Mouse (Mus musculus) CH12.LX (cell line): ENCODE results near the gene Mrps12. TPM values are rescaled to one million over a fixed set of nuclear protein-coding genes. Genes with fewer than 3 reads are reported as not detected.

ENCODE experiments used
- DNase-seq: peaks from one replicate; pipeline ENCODE4 v3.0.0-alpha.2; 2013; ENCODE audit errors: extremely low read depth
- H3K27ac ChIP-seq: 2 replicates; pipeline ENCODE4 v1.5.1; 2012; ENCODE audit warnings: low read depth, mild to moderate bottlenecking, control low read depth, moderate library complexity; ENCODE audit not compliant: insufficient read depth
- H3K27me3 ChIP-seq: replicated peaks from 2 replicates; pipeline ENCODE3; 2012; ENCODE audit warnings: inconsistent platforms
- H3K36me3 ChIP-seq, 2 experiments: replicated peaks in 1 of 2; 2 replicates each; pipeline versions ENCODE3 to v1.6.1; 2012; ENCODE audit warnings: inconsistent platforms in 1 of 2, low read length in 1 of 2, mild to moderate bottlenecking in 1 of 2, mixed read lengths in 1 of 2, moderate library complexity in 1 of 2; ENCODE audit not compliant: control insufficient read depth in 1 of 2, insufficient read depth in 1 of 2
- H3K4me1 ChIP-seq, 2 experiments: 2 replicates each; pipeline ENCODE4 v1.6.1; 2012; ENCODE audit warnings: inconsistent platforms in 1 of 2, moderate library complexity in 1 of 2; ENCODE audit not compliant: insufficient read depth in 2 of 2, control insufficient read depth in 1 of 2
- H3K4me2 ChIP-seq: 2 replicates; pipeline ENCODE4 v1.6.1; 2012; ENCODE audit warnings: low read depth, mild to moderate bottlenecking, control low read depth; ENCODE audit not compliant: poor library complexity, insufficient read depth, severe bottlenecking
- H3K4me3 ChIP-seq, 3 experiments: fragments of 150-350 bp in 1 of 3; sonication (generic) in 1 of 3; replicated peaks in 1 of 3; 2 replicates each; pipeline versions ENCODE3 to v1.5.1; 2011 to 2012; ENCODE audit warnings: low read depth in 2 of 3, low read length in 2 of 3, mild to moderate bottlenecking in 2 of 3, moderate library complexity in 2 of 3, control low read depth in 1 of 3, improper control_type of control experiment in 1 of 3, inconsistent platforms in 1 of 3, mixed read lengths in 1 of 3; ENCODE audit not compliant: poor library complexity in 1 of 3
- H3K79me2 ChIP-seq: replicated peaks from 2 replicates; pipeline ENCODE4 v1.6.1; 2012; ENCODE audit warnings: mild to moderate bottlenecking, moderate library complexity; ENCODE audit not compliant: control insufficient read depth, poor library complexity, insufficient read depth, severe bottlenecking; ENCODE audit errors: extremely low read depth
- H3K9ac ChIP-seq: 2 replicates; pipeline ENCODE4 v1.6.1; 2012; ENCODE audit warnings: low read depth, mild to moderate bottlenecking, control low read depth, moderate library complexity; ENCODE audit not compliant: insufficient read depth
- H3K9me3 ChIP-seq: replicated peaks from 2 replicates; pipeline ENCODE3; 2012; ENCODE audit warnings: low read length, inconsistent platforms, mixed read lengths
- CHD1 ChIP-seq: IDR thresholded peaks from 2 replicates; pipeline ENCODE4 v1.6.1; 2012; ENCODE audit warnings: low read depth, low read length, improper control_type of control experiment, inconsistent platforms
- HCFC1 ChIP-seq: IDR thresholded peaks from 2 replicates; pipeline ENCODE4 v1.6.1; 2012; ENCODE audit warnings: low read depth, mild to moderate bottlenecking, inconsistent platforms, low read length, improper control_type of control experiment
- IRF4 ChIP-seq: IDR thresholded peaks from 2 replicates; pipeline ENCODE4 v1.6.1; 2014; ENCODE audit warnings: low read depth, mild to moderate bottlenecking, inconsistent platforms, low read length, improper control_type of control experiment
- KAT2A ChIP-seq: IDR thresholded peaks from 2 replicates; pipeline ENCODE4 v1.6.1; 2012; ENCODE audit warnings: low read length, improper control_type of control experiment, inconsistent platforms; ENCODE audit not compliant: insufficient replicate concordance
- MEF2A ChIP-seq: IDR thresholded peaks from 2 replicates; pipeline ENCODE4 v1.6.1; 2014; ENCODE audit warnings: low read depth, mild to moderate bottlenecking, inconsistent platforms, low read length, improper control_type of control experiment, borderline replicate concordance
- MYC ChIP-seq: IDR thresholded peaks from 2 replicates; pipeline ENCODE4 v1.6.1; 2011; ENCODE audit warnings: low read depth, mild to moderate bottlenecking, improper control_type of control experiment, low read length
- POLR2A ChIP-seq: IDR thresholded peaks from 2 replicates; pipeline ENCODE4 v1.6.1; 2011; ENCODE audit warnings: low read depth, mild to moderate bottlenecking, improper control_type of control experiment, low read length
- TCF12 ChIP-seq: IDR thresholded peaks from 2 replicates; pipeline ENCODE4 v1.6.1; 2014; ENCODE audit warnings: low read depth, mild to moderate bottlenecking, inconsistent platforms, low read length, improper control_type of control experiment
- USF1 ChIP-seq: IDR thresholded peaks from 2 replicates; pipeline ENCODE4 v1.6.1; 2014; ENCODE audit warnings: low read depth, mild to moderate bottlenecking, inconsistent platforms, low read length, improper control_type of control experiment
- ZC3H11A ChIP-seq: IDR thresholded peaks from 2 replicates; pipeline ENCODE4 v1.6.1; 2012; ENCODE audit warnings: low read depth, mild to moderate bottlenecking, inconsistent platforms, low read length, improper control_type of control experiment
- ZNF384 ChIP-seq: IDR thresholded peaks from 2 replicates; pipeline ENCODE4 v1.6.1; 2012; ENCODE audit warnings: low read depth, low read length, improper control_type of control experiment, inconsistent platforms
- dilution Hi-C: fragments of 300-500 bp; cut with MboI; formaldehyde crosslinking; loops from 2 replicates; pipeline ENCODE4 v1.14.3; 2020; ENCODE audit warnings: low sequenced_read_pairs; ENCODE audit not compliant: extremely low pct_unique_long_range_greater_than_20kb, extremely low pct_ligation_motif_present
- in situ Hi-C: fragments of 300-500 bp; cut with MboI; formaldehyde crosslinking; loops from 3 replicates; pipeline ENCODE4 v1.14.3; 2019; ENCODE audit warnings: low sequenced_read_pairs, low pct_ligation_motif_present, low pct_unique_long_range_greater_than_20kb, mixed read lengths
- polyA plus RNA-seq: library from polyadenylated mRNA; unstranded; fragments of >175 nt; gene quantifications from 2 replicates; pipeline ENCODE4 v1.2.1, GENCODE M21; 2012; ENCODE audit warnings: low read depth; ENCODE audit not compliant: insufficient read length
- total RNA-seq, 2 experiments: library from RNA; depleted of rRNA; stranded (reverse); fragments of 300-350 nt in 1 of 2; fragments of >200 nt in 1 of 2; gene quantifications; 2 replicates each; pipeline ENCODE4 v1.2.3; 2012 to 2014

The Mrps12 gene
- total and polyA plus RNA-seq, 3 experiments: 66.0 to 112 (median 91.6) TPM

DNA sequence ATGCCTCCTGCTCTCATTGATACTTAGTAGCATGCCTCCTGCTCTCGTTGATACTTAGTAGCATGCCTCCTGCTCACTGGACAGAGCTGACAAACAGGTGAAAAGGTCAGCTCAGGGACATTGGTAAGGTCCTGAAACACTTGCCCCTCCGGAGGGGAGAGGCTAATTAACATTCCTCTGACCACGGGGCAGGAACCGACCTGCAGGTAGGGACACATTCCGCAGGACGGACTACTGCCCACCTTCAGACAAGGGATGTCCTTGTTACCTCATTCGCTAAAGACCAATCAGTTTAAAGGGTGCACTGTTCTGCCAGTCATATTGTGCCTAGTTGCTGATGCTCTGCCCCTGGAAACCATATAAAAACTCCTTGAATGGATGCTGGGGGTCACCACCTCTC is 50.5 kb downstream of the Mrps12 start:
- Histone ChIP-seq H3K4me1 (no peaks in the 10 kb centered on the region; a peak in 1 of 4 replicates), H3K27ac (no peak overlapping the region), H3K36me3 (no peaks in the 10 kb centered on the region), H3K9ac (no peak overlapping the region), H3K27me3 (peaks cover 2% of the 10 kb centered on the region), H3K4me2 (no peak overlapping the region), H3K79me2 (no peaks in the 10 kb centered on the region), H3K9me3 (peaks cover 13% of the 10 kb centered on the region), H3K4me3 (no peak overlapping the region)
- in situ Hi-C loops (no loop called here), dilution Hi-C loops (no loop called here)
- no peak for DNase-seq
- no peak for TF ChIP-seq MYC
- no peak for TF ChIP-seq POLR2A
- TF ChIP-seq ZC3H11A: no peak
- no peak for TF ChIP-seq HCFC1
- TF ChIP-seq MEF2A: no peak
- TF ChIP-seq USF1: no peak
- TF ChIP-seq ZNF384: no peak
- TF ChIP-seq TCF12: no peak
- TF ChIP-seq IRF4: no peak
- no peak for TF ChIP-seq CHD1
- no peak for TF ChIP-seq KAT2A

Other genes with a start within 250 kb of the Mrps12 start
Only the 20 nearest of the 22 such genes appear.
- gene Ifnl2, start 231.4 kb downstream of the Mrps12 start, total RNA-seq (2012; rRNA removed): not detected in 2 replicates
- not detected in 2 replicates for gene Ifnl2, start 231.4 kb downstream of the Mrps12 start, total RNA-seq (2014; rRNA removed)
- not detected in 2 replicates for gene Ifnl2, start 231.4 kb downstream of the Mrps12 start, polyA plus RNA-seq
- not detected in 2 replicates for gene Ifnl3, start 219.0 kb downstream of the Mrps12 start, total RNA-seq (2012; rRNA removed)
- not detected in 2 replicates for gene Ifnl3, start 219.0 kb downstream of the Mrps12 start, total RNA-seq (2014; rRNA removed)
- not detected in 2 replicates for gene Ifnl3, start 219.0 kb downstream of the Mrps12 start, polyA plus RNA-seq
- gene Sycn, start 200.9 kb downstream of the Mrps12 start, total RNA-seq (2012; rRNA removed): not detected in 2 replicates
- gene Sycn, start 200.9 kb downstream of the Mrps12 start, total RNA-seq (2014; rRNA removed): not detected in 2 replicates
- gene Sycn, start 200.9 kb downstream of the Mrps12 start, polyA plus RNA-seq: not detected in 2 replicates
- gene Nccrp1, start 194.6 kb downstream of the Mrps12 start, total RNA-seq (2012; rRNA removed): not detected in 2 replicates
- not detected in 2 replicates for gene Nccrp1, start 194.6 kb downstream of the Mrps12 start, total RNA-seq (2014; rRNA removed)
- not detected in 2 replicates for gene Nccrp1, start 194.6 kb downstream of the Mrps12 start, polyA plus RNA-seq
- 7.7 and 10.0 TPM in 2 replicates for gene Samd4b, start 143.7 kb downstream of the Mrps12 start, total RNA-seq (2012; rRNA removed)
- gene Samd4b, start 143.7 kb downstream of the Mrps12 start, total RNA-seq (2014; rRNA removed): 2.7 and 3.7 TPM in 2 replicates
- gene Samd4b, start 143.7 kb downstream of the Mrps12 start, polyA plus RNA-seq: 18.0 and 24.6 TPM in 2 replicates
- gene Pak4, start 143.6 kb downstream of the Mrps12 start, total RNA-seq (2012; rRNA removed): 8.3 and 10.7 TPM in 2 replicates
- gene Pak4, start 143.6 kb downstream of the Mrps12 start, total RNA-seq (2014; rRNA removed): 6.7 and 7.5 TPM in 2 replicates
- 10.5 and 11.2 TPM in 2 replicates for gene Pak4, start 143.6 kb downstream of the Mrps12 start, polyA plus RNA-seq
- gene Acp7, start 110.5 kb downstream of the Mrps12 start, total RNA-seq (2012; rRNA removed): not detected in 2 replicates
- gene Acp7, start 110.5 kb downstream of the Mrps12 start, total RNA-seq (2014; rRNA removed): not detected in 2 replicates
- not detected in 2 replicates for gene Acp7, start 110.5 kb downstream of the Mrps12 start, polyA plus RNA-seq
- not detected in 2 replicates for gene Fbxo27, start 49.0 kb downstream of the Mrps12 start, total RNA-seq (2012; rRNA removed)
- gene Fbxo27, start 49.0 kb downstream of the Mrps12 start, total RNA-seq (2014; rRNA removed): not detected in 2 replicates
- not detected in 2 replicates for gene Fbxo27, start 49.0 kb downstream of the Mrps12 start, polyA plus RNA-seq
- 0.13 and 0.25 TPM in 2 replicates for gene Fbxo17, start 25.0 kb downstream of the Mrps12 start, total RNA-seq (2012; rRNA removed)
- gene Fbxo17, start 25.0 kb downstream of the Mrps12 start, total RNA-seq (2014; rRNA removed): not detected in 2 replicates
- 0.26 and 0.37 TPM in 2 replicates for gene Fbxo17, start 25.0 kb downstream of the Mrps12 start, polyA plus RNA-seq
- 16.7 and 17.1 TPM in 2 replicates for gene Sars2, start 172 bp upstream of the Mrps12 start, total RNA-seq (2012; rRNA removed)
- gene Sars2, start 172 bp upstream of the Mrps12 start, total RNA-seq (2014; rRNA removed): 10.5 and 11.7 TPM in 2 replicates
- gene Sars2, start 172 bp upstream of the Mrps12 start, polyA plus RNA-seq: 24.7 and 24.9 TPM in 2 replicates
- 0.17 TPM in 1 of 2 replicates, not detected in the other for gene Ccer2, start 14.4 kb upstream of the Mrps12 start, total RNA-seq (2012; rRNA removed)
- gene Ccer2, start 14.4 kb upstream of the Mrps12 start, total RNA-seq (2014; rRNA removed): not detected in 2 replicates
- gene Ccer2, start 14.4 kb upstream of the Mrps12 start, polyA plus RNA-seq: not detected in 2 replicates
- gene Sirt2, start 24.9 kb upstream of the Mrps12 start, total RNA-seq (2012; rRNA removed): 66.2 and 68.3 TPM in 2 replicates
- 36.0 and 40.9 TPM in 2 replicates for gene Sirt2, start 24.9 kb upstream of the Mrps12 start, total RNA-seq (2014; rRNA removed)
- gene Sirt2, start 24.9 kb upstream of the Mrps12 start, polyA plus RNA-seq: 124 and 128 TPM in 2 replicates
- 59.3 and 62.8 TPM in 2 replicates for gene Nfkbib, start 25.7 kb upstream of the Mrps12 start, total RNA-seq (2012; rRNA removed)
- gene Nfkbib, start 25.7 kb upstream of the Mrps12 start, total RNA-seq (2014; rRNA removed): 24.6 and 30.5 TPM in 2 replicates
- 97.5 and 101 TPM in 2 replicates for gene Nfkbib, start 25.7 kb upstream of the Mrps12 start, polyA plus RNA-seq
- gene Rinl, start 47.1 kb upstream of the Mrps12 start, total RNA-seq (2012; rRNA removed): 60.9 and 65.5 TPM in 2 replicates
- gene Rinl, start 47.1 kb upstream of the Mrps12 start, total RNA-seq (2014; rRNA removed): 41.5 and 46.1 TPM in 2 replicates
- 60.6 and 61.8 TPM in 2 replicates for gene Rinl, start 47.1 kb upstream of the Mrps12 start, polyA plus RNA-seq
- gene Hnrnpl, start 66.7 kb upstream of the Mrps12 start, total RNA-seq (2012; rRNA removed): 296 and 342 TPM in 2 replicates
- 365 and 371 TPM in 2 replicates for gene Hnrnpl, start 66.7 kb upstream of the Mrps12 start, total RNA-seq (2014; rRNA removed)
- gene Hnrnpl, start 66.7 kb upstream of the Mrps12 start, polyA plus RNA-seq: 640 and 645 TPM in 2 replicates
- 103 and 124 TPM in 2 replicates for gene Ech1, start 83.4 kb upstream of the Mrps12 start, total RNA-seq (2012; rRNA removed)
- 119 and 121 TPM in 2 replicates for gene Ech1, start 83.4 kb upstream of the Mrps12 start, total RNA-seq (2014; rRNA removed)
- gene Ech1, start 83.4 kb upstream of the Mrps12 start, polyA plus RNA-seq: 65.1 and 67.6 TPM in 2 replicates
- 3.9 and 7.0 TPM in 2 replicates for gene Lgals4, start 92.0 kb upstream of the Mrps12 start, total RNA-seq (2012; rRNA removed)
- gene Lgals4, start 92.0 kb upstream of the Mrps12 start, total RNA-seq (2014; rRNA removed): 2.6 and 3.6 TPM in 2 replicates
- 6.5 and 7.2 TPM in 2 replicates for gene Lgals4, start 92.0 kb upstream of the Mrps12 start, polyA plus RNA-seq
- not detected in 2 replicates for gene Lgals7, start 122.0 kb upstream of the Mrps12 start, total RNA-seq (2012; rRNA removed)
- not detected in 2 replicates for gene Lgals7, start 122.0 kb upstream of the Mrps12 start, total RNA-seq (2014; rRNA removed)
- gene Lgals7, start 122.0 kb upstream of the Mrps12 start, polyA plus RNA-seq: not detected in 2 replicates
- 0.17 TPM in 2 replicates for gene Capn12, start 139.6 kb upstream of the Mrps12 start, total RNA-seq (2012; rRNA removed)
- gene Capn12, start 139.6 kb upstream of the Mrps12 start, total RNA-seq (2014; rRNA removed): not detected in 2 replicates
- not detected in 2 replicates for gene Capn12, start 139.6 kb upstream of the Mrps12 start, polyA plus RNA-seq
- 62.9 and 63.4 TPM in 2 replicates for gene Actn4, start 220.5 kb upstream of the Mrps12 start, total RNA-seq (2012; rRNA removed)
- gene Actn4, start 220.5 kb upstream of the Mrps12 start, total RNA-seq (2014; rRNA removed): 45.9 and 56.9 TPM in 2 replicates
- 127 and 145 TPM in 2 replicates for gene Actn4, start 220.5 kb upstream of the Mrps12 start, polyA plus RNA-seq